Mouse (Mus musculus) liver, adult (tissue): ENCODE measurements around the gene Svopl.

Experiments
- GATA4 ChIP-seq: IDR thresholded peaks from 2 replicates; pipeline ENCODE4 v1.6.1; 2014; ENCODE audit warnings: mild to moderate bottlenecking, low read length; ENCODE audit not compliant: insufficient replicate concordance

The Svopl gene

GRCm38 (mm10) chr6:38046838-38047237 is at the start of gene Svopl:
Svopl (minus strand) TSS chr6:38046996.
- TF ChIP-seq GATA4 = no peak

GRCm38 (mm10) chr6:38094701-38095100 is 47.9 kb upstream of the Svopl start:
- TF ChIP-seq GATA4 = no peak

GRCm38 (mm10) chr6:38092539-38092938 is 45.7 kb upstream of the Svopl start:
- no peak for TF ChIP-seq GATA4

GRCm38 (mm10) chr6:38087242-38088026 is 40.6 kb upstream of the Svopl start:
- TF ChIP-seq GATA4 = no peak

GRCm38 (mm10) chr6:38083204-38083603 is 36.4 kb upstream of the Svopl start:
- no peak for TF ChIP-seq GATA4

- no peak for TF ChIP-seq GATA4
Observed at GRCm38 (mm10) chr6:38081727-38082341, 35.0 kb upstream of the Svopl start.

GRCm38 (mm10) chr6:38080364-38080763 is 33.6 kb upstream of the Svopl start:
- TF ChIP-seq GATA4 = no peak

GRCm38 (mm10) chr6:38073592-38073991 is 26.8 kb upstream of the Svopl start:
- TF ChIP-seq GATA4 = no peak

- TF ChIP-seq GATA4 = no peak
Observed at GRCm38 (mm10) chr6:38072137-38072796, 25.5 kb upstream of the Svopl start.

GRCm38 (mm10) chr6:38071256-38071655 is 24.5 kb upstream of the Svopl start:
- TF ChIP-seq GATA4 = no peak

- TF ChIP-seq GATA4 = no peak
Observed at GRCm38 (mm10) chr6:38066215-38066614, 19.4 kb upstream of the Svopl start.

- TF ChIP-seq GATA4 = no peak
Observed at GRCm38 (mm10) chr6:38065501-38066122, 18.8 kb upstream of the Svopl start.

- TF ChIP-seq GATA4 = no peak
Observed at GRCm38 (mm10) chr6:38065122-38065500, 18.3 kb upstream of the Svopl start.

- no peak for TF ChIP-seq GATA4
Observed at GRCm38 (mm10) chr6:38064621-38065020, 17.8 kb upstream of the Svopl start.

GRCm38 (mm10) chr6:38058805-38059204 is 12.0 kb upstream of the Svopl start:
- no peak for TF ChIP-seq GATA4

- TF ChIP-seq GATA4 = no peak
Observed at GRCm38 (mm10) chr6:38055471-38056330, 8.9 kb upstream of the Svopl start.
